Mouse (Mus musculus) hindbrain, embryonic 16.5 days (tissue): Measurements from ENCODE around the gene Cryzl1. TPM values are rescaled to one million over a fixed set of nuclear protein-coding genes. Genes with fewer than 3 reads are reported as not detected.

ENCODE experiments used
- ATAC-seq: fragments of 200-750 bp; cut with Nextera tagmentation; 2 replicates; pipeline ENCODE4 v1.8.0; 2017; ENCODE audit warnings: moderate TSS enrichment, moderate library complexity
- H3K27ac ChIP-seq: fragments of 300-500 bp; sonication (generic); 2 replicates; pipeline ENCODE4 v1.5.1; 2014; ENCODE audit warnings: low read depth, mild to moderate bottlenecking, control low read depth, low read length, moderate library complexity
- H3K27me3 ChIP-seq: fragments of 300-500 bp; sonication (generic); replicated peaks from 2 replicates; pipeline ENCODE4 v1.6.1; 2014; ENCODE audit warnings: low read length; ENCODE audit not compliant: control insufficient read depth, insufficient read depth
- H3K36me3 ChIP-seq: fragments of 300-500 bp; sonication (generic); 2 replicates; pipeline ENCODE4 v1.6.1; 2014; ENCODE audit warnings: mild to moderate bottlenecking, low read length, moderate library complexity, mixed read lengths; ENCODE audit not compliant: control insufficient read depth, insufficient read depth
- H3K4me1 ChIP-seq: fragments of 300-500 bp; sonication (generic); 2 replicates; pipeline ENCODE4 v1.6.1; 2014; ENCODE audit warnings: low read depth, low read length; ENCODE audit not compliant: control insufficient read depth, insufficient read depth
- H3K4me2 ChIP-seq: fragments of 300-500 bp; sonication (generic); 2 replicates; pipeline ENCODE4 v1.6.1; 2014; ENCODE audit warnings: mild to moderate bottlenecking, low read length, control low read depth, moderate library complexity
- H3K4me3 ChIP-seq: fragments of 300-500 bp; sonication (generic); 2 replicates; pipeline ENCODE4 v1.5.1; 2014; ENCODE audit warnings: mild to moderate bottlenecking, low read length, control low read depth, moderate library complexity
- H3K9ac ChIP-seq: fragments of 300-500 bp; sonication (generic); 2 replicates; pipeline ENCODE4 v1.6.1; 2014; ENCODE audit warnings: low read depth, mild to moderate bottlenecking, control low read depth, low read length, moderate library complexity
- H3K9me3 ChIP-seq: fragments of 300-500 bp; sonication (generic); 2 replicates; pipeline ENCODE4 v1.6.1; 2014; ENCODE audit warnings: mild to moderate bottlenecking, low read length, moderate library complexity; ENCODE audit not compliant: control insufficient read depth
- WGBS: fragments of 180-500 bp; shearing (Covaris S2); extraction: QIAGEN DNeasy Blood & Tissue Kit; methylation state at CpG from one replicate; pipeline ENCODE4 v1.1.7; 2014; 5-methylcytosine and 5-hydroxymethylcytosine counted together
- polyA plus RNA-seq: library from polyadenylated mRNA; unstranded; fragments of >200 nt; fragmentation: Nextera tagmentation; extraction: Ambion mirVana; gene quantifications from 2 replicates; pipeline ENCODE4 v1.2.1, GENCODE M21; 2015

The Cryzl1 gene
- polyA plus RNA-seq = 105 and 115 TPM in 2 replicates

- peak within 1 kb of the TSS; percentile 96 for H3K27ac ChIP-seq
- peak within 1 kb of the TSS; percentile 94 for H3K4me3 ChIP-seq
- WGBS = 1% methylated on average over 46 of the region's 46 CpGs
- no peaks in the 10 kb centered on the region for H3K27me3 ChIP-seq
- H3K9me3 ChIP-seq = no peaks in the 10 kb centered on the region
- no peaks in the 10 kb centered on the region for H3K36me3 ChIP-seq
- H3K4me1 ChIP-seq = peaks cover 26% of the 10 kb centered on the region
- H3K4me2 ChIP-seq = peak within 1 kb of the TSS; percentile 64
- peak within 1 kb of the TSS; percentile 94 for H3K9ac ChIP-seq
- ATAC-seq = peak; percentile 94
Measured at GRCm38 (mm10) chr16:91728123-91729065, at the start of gene Cryzl1. Cryzl1 (minus strand) TSS chr16:91728975.

DNA sequence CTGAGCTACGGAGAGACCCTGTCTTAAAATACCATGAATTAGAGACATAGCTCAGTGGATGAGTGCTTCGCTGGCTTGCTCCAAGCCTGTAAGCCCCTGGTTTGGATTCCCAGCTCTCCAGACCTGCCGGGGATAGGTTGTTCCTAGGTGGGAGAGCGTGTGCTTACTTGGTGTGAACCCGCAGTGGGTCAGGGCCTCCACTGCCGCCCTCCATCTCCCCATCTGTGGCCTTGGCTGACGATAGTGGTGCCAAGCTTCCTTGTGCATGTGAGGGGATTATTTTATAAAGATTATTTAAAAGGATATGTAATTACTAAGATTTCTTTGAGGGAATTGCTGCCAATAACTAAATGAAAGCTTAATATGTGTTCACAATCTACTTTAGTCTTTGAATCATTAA lies 43.8 kb upstream of the Cryzl1 start:
- Histone ChIP-seq H3K9ac (no peak overlapping the region), H3K9me3 (no peaks in the 10 kb centered on the region), H3K4me2 (no peak overlapping the region), H3K27me3 (no peaks in the 10 kb centered on the region), H3K36me3 (no peaks in the 10 kb centered on the region), H3K27ac (0 out of 2 replicates have a peak overlapping the region, but pooled peaks have one; percentile 14), H3K4me1 (peaks cover 28% of the 10 kb centered on the region), H3K4me3 (no peak overlapping the region)
- ATAC-seq = no peak
- WGBS = 67% methylated on average over 7 of the region's 7 CpGs

DNA sequence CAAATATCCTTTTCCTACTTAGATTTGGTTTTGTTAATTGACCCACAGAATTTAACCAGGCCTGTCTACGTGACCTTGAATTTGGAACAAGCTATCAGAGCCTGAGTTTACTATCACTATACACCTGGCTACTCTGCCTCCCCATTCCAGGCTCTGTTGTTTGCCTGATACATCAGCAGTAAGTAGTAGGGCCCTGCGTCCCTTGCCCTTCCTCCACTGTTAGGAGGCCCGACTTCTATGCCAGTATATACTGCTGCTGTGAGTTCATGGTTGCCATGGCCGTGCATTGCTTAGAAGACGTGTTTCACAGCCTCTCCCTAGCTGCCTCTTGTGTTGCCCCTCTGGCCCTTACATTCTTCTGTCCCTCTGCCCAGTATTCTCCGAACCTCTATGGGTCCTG lies 42.6 kb upstream of the Cryzl1 start:
- Histone ChIP-seq H3K9me3 (no peaks in the 10 kb centered on the region), H3K9ac (0 out of 2 replicates have a peak overlapping the region, but pooled peaks have one; percentile 23), H3K4me3 (no peak overlapping the region), H3K36me3 (no peaks in the 10 kb centered on the region), H3K27ac (peak overlapping the region; percentile 63), H3K4me2 (no peak overlapping the region), H3K4me1 (peaks cover 39% of the 10 kb centered on the region), H3K27me3 (no peaks in the 10 kb centered on the region)
- 41% methylated on average over 6 of the region's 6 CpGs for WGBS
- no peak for ATAC-seq

DNA sequence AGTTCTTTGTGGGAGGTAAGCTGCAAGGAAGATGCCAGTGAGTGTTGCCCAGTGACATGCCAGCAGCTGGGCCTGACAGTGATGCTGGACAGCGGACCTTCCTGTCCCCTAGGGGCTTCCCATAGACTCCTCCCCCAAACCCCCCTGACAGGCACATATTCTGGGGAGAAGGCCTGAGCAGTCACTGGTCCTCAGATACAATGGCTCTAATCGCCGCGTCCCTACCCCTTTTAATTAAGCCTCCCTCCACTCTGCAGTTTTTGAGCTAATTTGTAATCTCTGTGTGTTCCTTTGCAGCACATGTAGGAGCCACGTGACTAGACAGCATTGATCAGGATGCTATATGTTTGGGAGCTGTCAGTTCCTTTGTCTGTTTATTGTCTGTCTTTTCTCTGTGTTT lies 41.9 kb upstream of the Cryzl1 start:
- Histone ChIP-seq H3K27ac (peak overlapping the region; percentile 63), H3K4me1 (peaks cover 42% of the 10 kb centered on the region), H3K4me3 (no peak overlapping the region), H3K9me3 (no peaks in the 10 kb centered on the region), H3K4me2 (0 out of 2 replicates have a peak overlapping the region, but pooled peaks have one; percentile 7), H3K36me3 (no peaks in the 10 kb centered on the region), H3K27me3 (no peaks in the 10 kb centered on the region), H3K9ac (0 out of 2 replicates have a peak overlapping the region, but pooled peaks have one; percentile 13)
- 9% methylated on average over 5 of the region's 5 CpGs for WGBS
- ATAC-seq = peak; percentile 74

GRCm38 (mm10) chr16:91769911-91770310 lies 41.1 kb upstream of the Cryzl1 start:
- no peak overlapping the region for H3K4me2 ChIP-seq
- ATAC-seq = 0 out of 2 replicates have a peak, but pooled peaks have one; percentile 12
- H3K27ac ChIP-seq = peak overlapping the region; percentile 23; the same call in 1 of the 2 replicates
- no peaks in the 10 kb centered on the region for H3K27me3 ChIP-seq
- no peak overlapping the region for H3K4me3 ChIP-seq
- no peaks in the 10 kb centered on the region for H3K9me3 ChIP-seq
- no peak overlapping the region for H3K9ac ChIP-seq
- 42% methylated on average over 5 of the region's 5 CpGs for WGBS
- peaks cover 42% of the 10 kb centered on the region for H3K4me1 ChIP-seq
- no peaks in the 10 kb centered on the region for H3K36me3 ChIP-seq

- Histone ChIP-seq H3K36me3 (no peaks in the 10 kb centered on the region), H3K27me3 (no peaks in the 10 kb centered on the region), H3K4me2 (no peak overlapping the region), H3K9ac (no peak overlapping the region), H3K4me1 (peaks cover 42% of the 10 kb centered on the region), H3K4me3 (no peak overlapping the region), H3K9me3 (no peaks in the 10 kb centered on the region), H3K27ac (no peak overlapping the region)
- WGBS = 88% methylated on average over 6 of the region's 6 CpGs
- no peak for ATAC-seq
Measured at GRCm38 (mm10) chr16:91768586-91768985, 39.8 kb upstream of the Cryzl1 start.

GRCm38 (mm10) chr16:91767165-91767701 lies 38.5 kb upstream of the Cryzl1 start:
- H3K9me3 ChIP-seq = no peaks in the 10 kb centered on the region
- no peak overlapping the region for H3K27ac ChIP-seq
- no peak overlapping the region for H3K4me2 ChIP-seq
- H3K4me1 ChIP-seq = peaks cover 45% of the 10 kb centered on the region
- WGBS = 62% methylated on average over 11 of the region's 11 CpGs
- no peak overlapping the region for H3K4me3 ChIP-seq
- H3K9ac ChIP-seq = no peak overlapping the region
- ATAC-seq = no peak
- H3K27me3 ChIP-seq = no peaks in the 10 kb centered on the region
- no peaks in the 10 kb centered on the region for H3K36me3 ChIP-seq

DNA sequence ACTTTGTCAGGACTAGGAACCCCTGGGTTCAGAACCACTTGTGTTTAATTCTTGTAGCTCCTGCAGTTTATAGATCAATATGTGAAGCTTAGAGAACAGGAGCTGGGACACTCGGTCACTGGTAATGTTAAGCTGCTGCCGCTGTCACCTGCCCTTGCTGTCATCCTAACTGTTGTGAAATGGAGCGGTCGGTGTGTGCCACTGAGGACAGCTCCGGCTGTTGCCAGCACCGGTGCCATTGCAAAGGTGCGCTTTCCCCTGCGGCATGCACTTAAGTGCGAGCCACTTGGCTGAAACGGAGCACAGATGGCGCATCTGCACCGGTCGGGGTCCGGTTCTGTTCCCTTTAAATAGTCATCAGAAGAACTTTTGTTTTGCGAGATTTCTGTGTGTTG lies 37.0 kb upstream of the Cryzl1 start:
- Histone ChIP-seq H3K9ac (no peak overlapping the region), H3K36me3 (no peaks in the 10 kb centered on the region), H3K4me3 (no peak overlapping the region), H3K9me3 (no peaks in the 10 kb centered on the region), H3K27ac (no peak overlapping the region), H3K4me1 (peaks cover 39% of the 10 kb centered on the region), H3K27me3 (no peaks in the 10 kb centered on the region), H3K4me2 (no peak overlapping the region)
- no peak for ATAC-seq
- WGBS = 79% methylated on average over 15 of the region's 15 CpGs

DNA sequence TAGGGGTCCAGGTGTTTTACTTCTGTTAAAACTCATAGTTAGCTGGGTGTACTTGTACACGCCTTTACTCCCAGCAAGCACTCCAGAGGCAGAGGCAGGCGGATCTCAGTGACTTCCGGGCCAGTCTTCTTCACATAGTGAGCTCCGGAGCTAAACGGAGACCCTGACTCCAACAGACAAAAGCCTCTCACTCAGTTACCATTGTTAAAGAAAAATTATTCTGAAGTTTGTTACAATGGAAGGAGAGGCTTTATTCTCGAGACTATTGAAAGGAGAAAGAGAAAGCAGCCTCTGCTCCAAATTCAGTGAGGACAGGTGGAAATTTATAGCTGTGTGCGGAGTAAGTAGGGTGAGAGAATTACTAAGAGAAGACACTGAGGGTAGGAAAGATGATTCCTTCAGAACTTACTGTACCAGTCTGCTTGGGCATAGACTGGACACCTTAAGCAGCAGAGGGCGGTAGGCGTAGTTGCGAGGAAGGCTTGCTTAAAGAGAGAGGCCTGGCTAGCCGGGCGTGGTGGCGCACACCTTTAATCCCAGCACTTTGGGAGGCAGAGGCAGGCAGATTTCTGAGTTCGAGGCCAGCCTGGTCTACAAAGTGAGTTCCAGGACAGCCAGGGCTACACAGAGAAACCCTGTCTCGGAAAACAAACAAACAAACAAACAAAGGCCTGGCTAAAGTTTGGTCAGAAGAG lies 36.5 kb upstream of the Cryzl1 start:
- Histone ChIP-seq H3K4me2 (no peak overlapping the region), H3K36me3 (no peaks in the 10 kb centered on the region), H3K4me3 (no peak overlapping the region), H3K9me3 (no peaks in the 10 kb centered on the region), H3K9ac (no peak overlapping the region), H3K27me3 (no peaks in the 10 kb centered on the region), H3K4me1 (peaks cover 38% of the 10 kb centered on the region), H3K27ac (no peak overlapping the region)
- no peak for ATAC-seq
- WGBS = 73% methylated on average over 15 of the region's 15 CpGs
